Mouse (Mus musculus): ENCODE results near the gene Plvap.

Gene Plvap

DNA sequence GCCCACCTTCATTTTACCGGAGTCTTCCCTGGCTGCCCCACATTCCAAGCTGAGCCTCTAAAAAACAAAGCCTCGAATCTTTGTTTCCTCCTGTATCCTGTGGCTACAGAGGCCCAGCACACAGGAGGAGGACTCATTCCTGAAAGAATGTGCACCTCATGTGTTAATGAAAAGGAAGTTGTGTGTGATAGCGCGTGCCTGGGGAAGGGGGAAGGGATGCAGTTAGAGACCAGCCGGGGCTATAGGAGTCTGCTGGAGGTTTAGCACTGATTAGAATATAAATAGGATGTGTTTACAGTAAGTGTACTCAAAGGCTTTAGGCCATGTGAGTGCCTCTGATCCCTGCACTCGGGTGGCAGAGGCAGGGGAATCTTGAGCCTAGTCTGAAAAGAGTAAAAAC lies 14.7 kb upstream of the Plvap start:
- no peak for DNase-seq (ENCODE audit: low read depth, low spot score)

DNA sequence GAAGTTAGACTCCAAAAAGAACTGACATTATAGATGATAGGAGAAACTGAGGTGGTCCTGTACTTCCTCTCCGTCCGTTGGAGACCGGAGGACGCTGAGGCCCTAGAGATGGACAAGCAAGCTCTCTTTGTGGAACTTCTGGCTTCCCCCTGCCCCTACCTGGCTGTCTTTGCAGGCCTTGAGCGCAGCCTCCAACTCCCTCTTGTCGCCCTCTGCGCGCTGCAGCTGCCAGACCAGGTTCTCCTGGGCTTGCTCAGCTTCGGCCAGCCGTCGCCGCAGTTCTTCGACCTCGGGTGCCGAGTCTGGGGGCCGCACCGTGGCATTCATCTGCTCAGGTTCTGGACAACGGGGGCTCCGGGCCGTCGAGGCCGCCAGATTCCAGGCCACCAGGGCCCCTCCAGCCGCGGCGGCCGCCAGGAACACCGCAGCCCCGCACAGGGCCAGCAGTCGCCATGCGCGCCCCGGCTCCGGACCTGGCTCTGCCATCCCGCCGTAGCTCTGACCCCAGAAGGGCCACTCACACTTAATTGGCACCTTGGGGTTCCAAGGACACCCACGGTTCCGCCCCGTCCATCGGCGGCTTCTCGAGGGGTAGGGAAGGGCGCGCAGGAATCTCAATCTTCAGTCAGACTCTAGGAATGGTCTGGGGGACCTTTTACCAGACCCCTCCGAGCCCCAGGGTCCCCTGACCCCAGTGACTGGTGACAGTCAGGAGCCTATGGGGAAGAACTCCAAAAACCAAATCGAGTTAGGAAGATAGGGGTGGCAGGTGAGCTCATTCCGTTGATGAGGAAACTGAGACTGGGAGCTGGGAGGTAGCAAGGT lies 13.9 kb upstream of the Plvap start, which contains the start of gene Ccdc194:
Gene Ccdc194, minus strand, starts transcription at position 486 of the 825 bp plus-strand sequence.
- no peak for DNase-seq (ENCODE audit: low read depth, low spot score)

DNA sequence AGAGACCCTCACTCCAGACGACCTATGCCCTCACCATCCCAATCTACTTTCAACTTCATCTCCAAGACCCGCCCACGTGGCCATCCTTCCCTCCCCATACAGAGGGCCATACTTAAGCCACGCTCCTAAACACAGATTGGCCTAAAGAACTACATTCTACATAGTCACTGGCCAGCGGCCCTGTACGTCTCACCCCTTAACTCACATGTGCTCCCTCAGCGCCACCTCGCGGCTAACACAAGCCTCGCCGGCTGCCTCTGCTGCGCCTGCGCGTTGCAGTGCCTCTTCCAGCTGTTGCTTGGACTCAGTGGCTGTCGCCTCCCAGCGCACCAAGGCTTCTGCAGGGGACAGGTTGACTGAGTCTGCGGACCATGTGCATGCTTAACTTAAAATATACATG lies 10.1 kb upstream of the Plvap start:
- DNase-seq (ENCODE audit: low read depth, low spot score): peak; percentile 99

DNA sequence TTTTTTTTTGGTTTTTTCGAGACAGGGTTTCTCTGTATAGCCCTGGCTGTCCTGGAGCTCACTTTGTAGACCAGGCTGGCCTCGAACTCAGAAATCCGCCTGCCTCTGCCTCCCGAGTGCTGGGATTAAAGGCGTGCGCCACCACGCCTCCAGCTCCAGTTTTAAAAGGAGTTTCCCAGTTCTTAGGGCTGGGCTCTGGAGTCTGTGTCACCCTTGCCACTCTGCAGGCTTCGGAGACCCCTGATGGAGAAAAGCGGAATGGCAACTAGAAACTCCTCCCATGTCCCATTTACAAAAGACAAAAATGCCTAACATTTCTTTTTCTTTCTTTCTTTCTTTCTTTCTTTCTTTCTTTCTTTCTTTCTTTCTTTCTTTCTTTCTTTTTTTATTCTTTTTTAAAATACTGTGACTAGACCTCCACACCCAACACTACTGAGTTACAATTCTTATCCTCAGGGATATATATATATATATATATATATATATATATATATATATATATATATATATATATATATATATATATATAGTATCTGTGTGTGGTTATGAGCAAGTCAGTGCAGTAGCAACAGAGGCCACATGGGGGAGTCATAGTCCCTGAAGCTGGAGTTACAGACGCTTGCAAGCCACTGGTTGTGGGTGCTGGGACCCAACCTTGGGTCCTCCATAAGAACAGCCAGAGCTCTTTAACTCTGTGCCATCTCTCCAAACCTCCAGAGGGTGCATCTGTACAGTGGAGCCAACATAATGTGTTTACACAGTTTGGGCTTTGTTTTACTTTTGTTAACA lies 7.7 kb upstream of the Plvap start:
- DNase-seq (ENCODE audit: low read depth, low spot score): peak; percentile 92

DNA sequence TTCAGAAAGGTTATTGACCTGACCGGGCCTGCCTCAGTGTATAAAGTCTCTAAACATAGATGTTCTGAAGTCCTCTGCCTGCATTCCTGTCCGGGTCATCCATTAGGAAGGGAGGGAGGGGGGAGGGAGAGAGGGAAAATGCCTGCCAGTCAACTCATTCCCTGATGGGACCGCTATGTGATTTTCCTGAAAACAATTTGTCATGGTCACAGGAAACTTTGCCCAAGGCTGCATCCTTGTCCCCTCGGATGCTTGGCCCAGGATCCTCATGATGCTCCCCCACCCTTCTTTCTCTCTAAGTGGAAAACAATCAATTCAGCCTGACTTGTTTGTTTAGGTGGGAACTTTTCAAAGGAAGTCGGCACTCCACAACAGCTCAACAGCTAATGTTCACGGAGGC lies 5.2 kb upstream of the Plvap start:
- peak; percentile 34 for DNase-seq (ENCODE audit: low read depth, low spot score)

DNA sequence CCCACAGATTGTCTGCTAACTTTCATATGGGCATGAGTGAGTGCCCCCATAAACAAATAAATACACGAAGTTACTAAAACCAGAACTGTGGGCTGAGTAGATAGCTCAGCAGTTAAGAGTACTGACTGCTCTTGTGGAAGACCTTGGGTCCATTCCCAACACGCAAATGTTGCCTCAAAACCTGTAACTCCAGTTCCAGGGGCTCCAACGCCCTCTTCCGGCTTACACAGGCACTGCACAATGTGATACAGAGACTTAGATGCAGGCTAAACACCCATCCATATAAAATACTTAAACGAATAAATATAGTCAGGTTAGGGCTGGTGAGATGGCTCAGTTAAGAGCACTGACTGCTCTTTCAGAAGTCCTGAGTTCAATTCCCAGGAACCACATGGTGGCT lies 3.5 kb upstream of the Plvap start:
- no peak for DNase-seq (ENCODE audit: low read depth, low spot score)

DNA sequence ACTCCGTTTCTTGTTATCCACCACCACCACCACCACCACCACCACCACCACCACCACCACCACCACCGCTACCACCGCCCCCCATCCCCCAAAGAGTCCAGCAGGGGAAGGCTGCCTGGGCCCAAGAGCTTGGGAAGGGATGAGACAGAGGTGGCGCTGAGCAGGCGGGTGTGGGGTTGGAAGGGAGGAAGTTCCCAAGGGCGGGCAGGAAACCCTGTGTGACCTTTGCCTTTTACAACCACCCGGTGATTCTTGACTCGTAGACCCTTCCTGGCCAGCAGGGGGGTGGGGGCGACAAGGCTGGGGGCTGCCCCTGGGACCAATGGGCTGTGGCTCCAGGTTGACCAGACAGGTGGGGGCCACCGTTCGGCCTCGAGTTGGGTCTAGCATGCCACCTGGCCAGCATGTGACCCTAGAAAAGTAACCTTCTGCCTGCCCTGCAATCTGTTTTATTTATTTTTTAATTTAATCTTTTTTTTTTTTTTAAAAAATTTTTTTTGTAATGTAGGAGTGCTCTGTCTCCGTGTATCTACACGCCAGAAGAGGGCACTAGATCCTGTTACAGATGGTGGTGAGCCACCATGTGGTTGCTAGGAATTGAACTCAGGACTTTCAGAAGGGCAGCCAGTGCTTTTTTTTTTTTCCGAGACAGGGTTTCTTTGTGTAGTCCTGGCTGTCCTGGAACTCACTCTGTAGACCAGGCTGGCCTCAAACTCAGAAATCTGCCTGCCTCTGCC lies 1.6 kb upstream of the Plvap start:
- DNase-seq (ENCODE audit: low read depth, low spot score): no peak

DNA sequence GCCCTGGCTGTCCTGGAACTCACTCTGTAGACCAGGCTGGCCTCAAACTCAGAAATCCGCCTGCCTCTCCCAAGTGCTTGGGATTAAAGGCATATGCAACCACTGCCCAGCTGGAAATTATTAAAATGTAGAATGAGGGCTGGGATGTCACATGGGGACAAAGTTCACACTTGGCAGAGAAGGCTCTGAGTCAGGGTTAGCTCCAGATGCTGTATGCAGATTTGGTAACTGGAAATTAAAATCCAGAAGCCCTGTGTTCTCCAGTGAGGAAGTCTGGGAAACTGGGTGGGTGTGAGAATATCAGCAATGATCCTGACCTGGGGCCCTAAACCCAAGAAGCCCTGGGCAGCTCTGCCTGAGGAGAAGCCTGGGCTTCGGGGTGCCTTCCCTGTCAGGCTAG lies 2.2 kb downstream of the Plvap start:
- peak; percentile 89 for DNase-seq (ENCODE audit: low read depth, low spot score)

DNA sequence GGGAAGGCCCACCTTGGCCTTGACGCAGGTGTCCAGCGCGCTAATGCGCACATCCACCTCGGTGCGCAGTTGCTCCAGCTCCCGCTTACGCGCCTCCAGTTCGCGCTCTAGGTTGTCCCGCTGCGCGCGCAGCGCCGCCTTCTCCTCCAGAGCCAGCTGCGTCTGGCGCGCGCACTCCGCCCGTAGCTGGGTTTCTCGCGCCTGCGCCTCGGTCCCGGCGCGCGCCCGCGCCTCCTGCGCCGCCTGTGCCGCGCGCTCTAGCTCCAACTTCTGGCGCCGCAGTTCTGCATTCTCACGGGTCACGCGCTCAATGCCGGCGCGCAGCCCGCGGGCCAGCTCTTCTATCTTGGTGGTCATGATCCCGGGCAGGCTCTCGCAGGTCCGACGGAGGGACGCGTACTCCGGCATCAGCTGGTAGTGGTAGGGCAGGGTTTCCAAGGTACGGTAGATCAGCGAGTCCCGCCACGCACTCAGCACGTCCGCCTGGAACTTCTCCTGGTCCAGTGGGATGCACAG lies 3.9 kb downstream of the Plvap start:
- DNase-seq (ENCODE audit: low read depth, low spot score): no peak

DNA sequence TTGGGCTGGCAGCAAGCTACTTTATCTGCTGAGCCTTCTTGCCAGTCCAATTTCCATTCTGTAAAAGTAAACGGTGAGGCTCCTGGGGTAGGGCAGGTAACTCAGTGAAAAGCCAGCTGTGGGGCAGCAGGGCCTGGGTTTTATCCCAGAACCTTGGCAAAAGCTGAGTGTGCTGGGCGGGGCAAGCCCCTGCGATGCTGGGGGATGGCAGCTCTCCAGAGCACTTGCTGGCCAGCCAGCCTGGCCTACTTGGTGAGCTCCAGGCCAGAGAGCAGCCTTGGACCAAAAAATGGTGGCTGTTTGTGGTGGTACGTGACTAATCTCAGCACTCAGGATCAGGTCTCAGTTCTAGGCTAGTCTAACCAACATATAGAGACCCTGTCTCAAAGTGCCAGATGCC lies 5.6 kb downstream of the Plvap start:
- DNase-seq (ENCODE audit: low read depth, low spot score): peak; percentile 76

DNA sequence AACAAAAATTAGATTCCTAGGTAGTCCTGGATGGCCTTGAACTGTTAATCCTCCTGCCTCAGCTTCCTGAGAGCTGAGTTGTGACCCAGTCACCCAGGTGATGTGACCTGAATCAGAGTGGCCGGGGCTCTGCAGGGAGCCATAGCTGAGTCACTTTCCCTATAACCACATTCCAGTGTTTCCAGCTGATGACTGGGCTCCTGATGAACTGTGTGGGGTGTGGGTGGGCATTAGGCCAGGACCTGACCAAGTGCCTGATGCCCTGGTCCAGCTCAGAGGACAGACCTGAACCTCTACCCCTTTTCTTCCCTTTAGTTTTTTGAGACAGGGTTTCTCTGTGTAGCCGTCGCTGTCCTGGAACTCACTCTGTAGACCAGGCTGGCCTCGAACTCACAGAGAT lies 6.2 kb downstream of the Plvap start:
- peak; percentile 84 for DNase-seq (ENCODE audit: low read depth, low spot score)

DNA sequence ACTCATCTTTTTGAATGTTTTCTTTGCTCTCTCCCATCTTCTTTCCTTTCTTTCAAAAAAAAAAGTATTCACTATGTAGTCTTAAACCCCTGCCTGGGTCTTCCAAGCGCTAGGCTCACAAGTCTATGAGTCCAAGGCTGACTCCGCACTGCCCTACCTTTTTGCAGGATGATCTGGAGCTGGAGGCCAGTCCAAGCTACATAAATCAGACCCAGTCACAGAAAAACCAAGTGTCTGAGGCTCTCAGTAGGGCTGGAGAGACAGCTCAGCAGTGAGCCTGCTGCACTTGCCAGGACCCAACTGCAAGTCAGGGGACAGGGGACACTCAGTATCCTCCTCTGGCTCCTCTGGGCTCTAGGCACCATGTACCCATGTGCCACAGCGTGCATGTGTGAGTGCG lies 7.2 kb downstream of the Plvap start:
- no peak for DNase-seq (ENCODE audit: low read depth, low spot score)

DNA sequence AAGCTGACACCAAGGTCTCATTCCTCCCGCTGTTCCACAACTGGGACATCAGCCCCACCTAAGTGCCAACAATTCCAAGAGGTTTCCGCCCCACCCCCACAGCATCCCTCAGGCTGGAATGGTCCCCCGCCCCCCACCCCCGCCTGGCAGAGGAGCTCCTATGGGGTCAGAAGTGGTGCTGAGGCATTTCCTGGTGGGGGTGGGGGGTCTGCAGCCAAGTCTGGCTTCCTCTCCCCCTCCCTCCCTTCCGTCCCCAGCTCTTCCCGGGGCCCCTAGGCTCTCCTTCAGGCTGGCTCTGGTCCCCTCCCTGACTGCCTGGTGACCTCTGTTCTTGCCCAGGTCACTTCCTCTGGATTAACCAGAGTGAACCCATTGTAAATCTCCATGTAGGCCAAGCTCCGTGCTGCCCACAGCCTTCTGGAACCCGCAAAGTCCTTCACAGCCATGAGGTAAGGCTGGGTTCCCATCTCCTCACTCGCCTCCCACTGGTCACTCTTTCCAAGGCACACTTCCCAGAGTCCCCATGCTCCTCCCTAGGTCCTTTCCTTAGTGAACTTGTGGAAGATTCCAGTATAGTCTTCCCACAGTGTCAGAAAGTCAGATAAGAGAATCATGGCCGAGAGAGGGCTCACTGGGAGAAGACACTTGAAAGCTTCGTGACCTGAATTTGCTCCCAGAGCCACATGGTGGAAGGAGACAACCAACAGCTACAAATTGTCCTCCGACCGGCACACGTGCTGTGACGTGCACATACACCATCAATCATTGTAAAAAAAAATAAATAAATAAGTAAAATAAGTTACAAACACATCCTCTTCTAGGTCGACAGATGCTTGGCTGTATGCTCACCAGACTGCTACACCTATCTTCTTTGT lies 12.5 kb downstream of the Plvap start:
- DNase-seq (ENCODE audit: low read depth, low spot score): no peak

DNA sequence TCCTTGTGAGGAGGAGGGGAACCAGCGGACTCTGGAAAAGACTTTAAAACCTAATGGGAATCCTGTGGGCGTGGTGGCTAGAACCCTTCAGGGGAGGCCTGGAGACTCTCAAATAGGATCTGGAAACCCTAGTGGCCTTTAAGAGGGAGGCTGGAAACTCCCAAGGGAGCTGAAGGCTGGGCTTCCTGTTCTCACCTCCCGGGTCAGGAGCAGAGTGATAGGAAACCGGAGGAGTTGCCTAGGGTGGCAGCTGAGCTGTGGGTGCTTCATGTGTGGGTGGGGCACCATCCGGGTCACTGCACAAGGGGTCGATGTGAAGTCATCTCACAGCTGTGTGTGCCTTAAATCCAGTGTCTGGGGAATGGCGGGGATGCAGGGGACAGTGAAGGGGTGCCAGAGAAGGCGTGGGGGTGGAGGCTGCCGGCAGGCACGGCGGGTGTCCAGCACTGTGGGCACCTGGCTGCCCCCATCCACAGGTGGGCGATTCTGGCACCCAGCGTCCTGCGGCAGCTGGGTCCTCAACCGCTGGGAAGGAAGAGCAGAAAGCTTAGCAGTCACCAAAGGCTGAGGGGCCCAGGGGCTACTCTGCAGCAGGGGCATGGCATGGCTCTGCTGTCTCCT lies 13.6 kb downstream of the Plvap start:
- no peak for DNase-seq (ENCODE audit: low read depth, low spot score)

DNA sequence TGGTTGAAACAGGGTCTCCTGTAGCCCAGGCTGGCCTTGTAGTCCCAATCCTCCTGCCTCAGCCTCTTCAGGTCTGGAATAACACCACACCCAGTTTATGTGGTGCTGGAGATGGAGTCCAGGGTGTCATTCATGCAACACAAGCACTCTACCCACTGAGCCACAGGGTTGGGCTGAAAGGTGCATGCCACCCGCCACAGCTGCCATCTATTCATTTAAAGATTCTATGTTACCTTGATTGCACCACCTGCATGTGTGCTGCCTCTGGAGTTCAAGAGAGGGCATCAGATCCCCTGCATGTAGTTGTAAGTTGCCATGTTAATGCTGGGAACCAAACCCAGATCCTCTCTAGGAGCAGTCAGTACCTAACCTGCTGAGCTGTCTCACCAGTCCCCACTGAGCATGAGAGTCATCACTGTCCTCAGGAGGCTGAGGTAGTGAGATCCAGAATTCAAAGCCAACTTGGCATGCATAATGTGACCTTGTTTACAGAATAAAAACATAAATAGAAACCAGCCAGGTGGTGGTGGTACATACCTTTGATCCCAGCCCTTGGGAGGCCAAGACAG lies 14.4 kb downstream of the Plvap start:
- no peak for DNase-seq (ENCODE audit: low read depth, low spot score)

DNA sequence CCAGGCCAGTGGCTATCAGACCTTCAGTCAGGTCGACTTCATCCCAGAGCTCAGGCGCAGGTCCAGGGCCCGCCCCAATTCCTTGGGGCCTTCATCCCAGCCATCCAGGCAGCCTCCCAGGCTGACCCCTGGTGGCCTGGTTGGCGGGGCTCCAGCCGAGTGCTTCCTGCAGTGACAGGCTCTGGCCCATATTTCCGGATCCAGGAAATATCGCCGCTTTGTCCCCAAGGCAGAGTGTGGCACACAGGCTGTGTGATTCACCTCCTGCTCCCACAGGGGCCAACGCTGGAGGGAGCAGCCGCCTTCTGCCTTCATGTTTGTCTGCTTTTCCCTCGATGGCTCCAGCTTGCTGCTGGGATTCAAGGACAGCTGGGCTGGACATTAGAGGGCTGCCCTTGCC lies 15.1 kb downstream of the Plvap start:
- peak; percentile 93 for DNase-seq (ENCODE audit: low read depth, low spot score)

DNA sequence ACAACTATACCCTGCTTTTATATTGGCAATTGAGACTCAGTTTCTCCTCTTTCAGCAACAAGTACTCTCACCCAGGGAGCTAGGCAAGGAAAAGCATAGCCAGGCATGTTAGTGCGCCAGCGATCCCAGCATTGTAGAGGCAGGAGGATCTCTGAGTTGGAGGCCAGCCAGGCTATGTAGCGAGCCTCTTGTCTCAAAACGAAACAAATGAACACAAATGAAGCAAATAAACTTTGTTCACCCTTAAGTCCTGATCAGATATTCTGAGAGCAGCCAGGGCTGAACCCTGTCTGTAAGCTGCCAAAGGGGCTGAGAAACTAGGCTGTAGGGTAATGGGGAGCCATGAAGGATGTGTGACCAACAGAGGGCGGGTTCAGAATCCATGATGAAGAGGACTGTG lies 15.7 kb downstream of the Plvap start:
- peak; percentile 57 for DNase-seq (ENCODE audit: low read depth, low spot score)

DNA sequence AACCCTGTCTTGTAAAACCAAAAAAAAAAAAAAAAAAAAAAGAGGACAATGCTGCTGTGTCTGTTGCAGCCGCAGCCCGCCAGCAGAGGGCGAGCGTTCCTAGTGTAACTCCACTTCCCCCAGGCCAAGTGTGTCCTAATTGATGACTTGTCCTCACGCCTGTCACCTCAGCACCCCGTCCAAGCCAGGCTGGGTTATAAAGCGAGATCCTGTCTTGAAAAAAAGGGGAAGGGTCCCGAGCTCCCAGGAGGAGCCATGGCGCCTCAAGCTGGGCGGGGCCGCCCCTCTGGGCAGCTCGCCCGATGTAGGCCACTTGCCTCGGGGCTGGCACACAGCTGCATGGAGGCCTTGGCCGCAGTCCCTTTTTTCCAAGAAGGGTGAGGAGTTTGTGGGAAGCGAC lies 16.5 kb downstream of the Plvap start:
- peak; percentile 94 for DNase-seq (ENCODE audit: low read depth, low spot score)

DNA sequence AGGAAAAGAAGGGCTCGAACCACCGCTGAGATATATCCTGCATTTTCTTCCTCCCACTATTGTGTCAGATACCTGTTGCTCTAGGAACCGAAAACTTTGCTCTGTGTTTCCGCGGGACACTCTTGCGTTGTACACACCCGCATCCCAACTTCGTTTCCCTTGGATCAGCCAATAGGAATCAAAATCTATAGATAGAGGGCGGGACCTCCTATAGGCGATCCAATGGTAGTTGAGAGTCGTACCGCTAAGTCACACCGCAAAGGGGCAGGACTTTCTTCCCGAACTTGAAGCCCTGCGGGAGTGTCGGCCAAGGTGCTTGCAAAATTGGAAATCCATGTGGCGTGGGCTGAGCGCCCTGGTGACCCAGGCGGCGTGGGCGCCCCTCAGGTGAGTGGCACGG lies 23.1 kb downstream of the Plvap start:
- peak; percentile 97 for DNase-seq (ENCODE audit: low read depth, low spot score)

All from 3T3-L1 (cell line).